Mouse (Mus musculus) granulocyte monocyte progenitor cell, adult 5-6 weeks (primary cell): ENCODE results near the gene Tfe3. TPM values are rescaled to one million over a fixed set of nuclear protein-coding genes. Genes with fewer than 3 reads are reported as not detected.
"Not testable (repeated sequence)": the region's sequence is repeated elsewhere in the genome, so short reads cannot be mapped to it uniquely, and the experiment has no call there.

ENCODE experiments used
- ATAC-seq: replicated peaks from 2 replicates; pipeline ENCODE4 v1.8.0; 2016; ENCODE audit warnings: mild to moderate bottlenecking, moderate TSS enrichment, inconsistent platforms; ENCODE audit not compliant: poor library complexity, severe bottlenecking
- total RNA-seq, 2 experiments: library from RNA; stranded (forward) in 1 of 2; stranded (reverse) in 1 of 2; fragments of 200-712, 200-1000 nt in 1 of 2; fragments of >200 nt in 1 of 2; fragmentation: Nextera tagmentation in 1 of 2; gene quantifications; 2 replicates each; pipeline ENCODE4 v1.2.3; 2014 to 2017

Tfe3 gene
- total RNA-seq (2014; fragmentation: Nextera tagmentation) (17.4 and 27.8 TPM in 2 replicates), total RNA-seq (2017) (5.7 and 7.2 TPM in 2 replicates)

GRCm38 (mm10) chrX:7762137-7762920 is at the start of gene Tfe3:
Gene Tfe3, plus strand, starts transcription at chrX:7762560.
- peak; percentile 86 for ATAC-seq

- not testable (repeated sequence) for ATAC-seq
Measured at GRCm38 (mm10) chrX:7713764-7714134, 48.6 kb upstream of the Tfe3 start.

GRCm38 (mm10) chrX:7714135-7714899 is 48.0 kb upstream of the Tfe3 start, which contains the start of gene Wdr45:
Gene Wdr45, plus strand, starts transcription at chrX:7714333.
- peak; percentile 96 for ATAC-seq

GRCm38 (mm10) chrX:7716058-7716457 is 46.3 kb upstream of the Tfe3 start:
- ATAC-seq, result not testable (repeated sequence)

- peak; percentile 97 for ATAC-seq
Measured at GRCm38 (mm10) chrX:7721514-7722281, 40.7 kb upstream of the Tfe3 start, which contains the start of gene Gm45208. Gene Gm45208, plus strand, starts transcription at chrX:7722245.

GRCm38 (mm10) chrX:7722282-7722611 is 40.1 kb upstream of the Tfe3 start:
- no peak for ATAC-seq

- ATAC-seq, result no peak
Measured at GRCm38 (mm10) chrX:7722691-7723090, 39.7 kb upstream of the Tfe3 start.

- ATAC-seq, result no peak
Measured at GRCm38 (mm10) chrX:7724135-7724534, 38.2 kb upstream of the Tfe3 start.

- ATAC-seq, result no peak
Measured at GRCm38 (mm10) chrX:7725841-7726240, 36.5 kb upstream of the Tfe3 start.

GRCm38 (mm10) chrX:7727176-7727575 is 35.2 kb upstream of the Tfe3 start:
- peak; percentile 41 for ATAC-seq

- peak; percentile 90 for ATAC-seq
Measured at GRCm38 (mm10) chrX:7728215-7728921, 34.0 kb upstream of the Tfe3 start, which contains the start of gene Praf2. Gene Praf2, plus strand, starts transcription at chrX:7728439.

GRCm38 (mm10) chrX:7728922-7729265 is 33.5 kb upstream of the Tfe3 start:
- no peak for ATAC-seq

- ATAC-seq, result peak; percentile 93
Measured at GRCm38 (mm10) chrX:7733571-7734156, 28.7 kb upstream of the Tfe3 start.

GRCm38 (mm10) chrX:7739336-7740081 is 22.9 kb upstream of the Tfe3 start:
- no peak for ATAC-seq

GRCm38 (mm10) chrX:7740082-7740819 is 22.1 kb upstream of the Tfe3 start:
- ATAC-seq, result no peak

- no peak for ATAC-seq
Measured at GRCm38 (mm10) chrX:7741103-7741502, 21.3 kb upstream of the Tfe3 start.

GRCm38 (mm10) chrX:7743470-7743869 is 18.9 kb upstream of the Tfe3 start:
- ATAC-seq, result no peak

- ATAC-seq, result no peak
Measured at GRCm38 (mm10) chrX:7744940-7745339, 17.4 kb upstream of the Tfe3 start.
